Mouse (Mus musculus) forebrain, embryonic 11.5 days (tissue): Measurements from ENCODE around the gene Lamtor2. TPM values are rescaled to one million over a fixed set of nuclear protein-coding genes. Genes with fewer than 3 reads are reported as not detected.

ENCODE experiments used
- ATAC-seq: fragments of 200-750 bp; cut with Nextera tagmentation; replicated peaks from 2 replicates; pipeline ENCODE4 v1.8.0; 2017; ENCODE audit warnings: moderate TSS enrichment; ENCODE audit not compliant: low FRiP score
- DNase-seq: peaks from one replicate; pipeline ENCODE4 v3.0.0-alpha.2; 2017; ENCODE audit warnings: low spot score
- H3K27ac ChIP-seq: fragments of 300-500 bp; sonication (generic); 2 replicates; pipeline ENCODE4 v1.5.1; 2014; ENCODE audit warnings: low read depth, low read length
- H3K27me3 ChIP-seq: fragments of 300-500 bp; sonication (generic); 2 replicates; pipeline ENCODE4 v1.6.1; 2014; ENCODE audit warnings: mild to moderate bottlenecking, low read length, mixed read lengths; ENCODE audit not compliant: control insufficient read depth, insufficient read depth
- H3K36me3 ChIP-seq: fragments of 300-500 bp; sonication (generic); 2 replicates; pipeline ENCODE4 v1.6.1; 2014; ENCODE audit warnings: mild to moderate bottlenecking, low read length, moderate library complexity, mixed read lengths; ENCODE audit not compliant: control insufficient read depth, insufficient read depth
- H3K4me1 ChIP-seq: fragments of 300-500 bp; sonication (generic); replicated peaks from 2 replicates; pipeline ENCODE4 v1.6.1; 2014; ENCODE audit warnings: low read length, mixed read lengths; ENCODE audit not compliant: control insufficient read depth, insufficient read depth
- H3K4me2 ChIP-seq: fragments of 300-500 bp; sonication (generic); 2 replicates; pipeline ENCODE4 v1.6.1; 2014; ENCODE audit warnings: low read depth, mild to moderate bottlenecking, low read length, moderate library complexity, mixed read lengths; ENCODE audit not compliant: severe bottlenecking
- H3K4me3 ChIP-seq: fragments of 300-500 bp; sonication (generic); 2 replicates; pipeline ENCODE4 v1.5.1; 2014; ENCODE audit warnings: low read depth, low read length
- H3K9ac ChIP-seq: fragments of 300-500 bp; sonication (generic); 2 replicates; pipeline ENCODE4 v1.6.1; 2014; ENCODE audit warnings: low read length
- H3K9me3 ChIP-seq: fragments of 300-500 bp; sonication (generic); 2 replicates; pipeline ENCODE4 v1.6.1; 2016; ENCODE audit warnings: low read length, mixed read lengths; ENCODE audit not compliant: control insufficient read depth
- WGBS: fragments of 180-500 bp; shearing (Covaris S2); extraction: QIAGEN DNeasy Blood & Tissue Kit; methylation state at CpG from one replicate; pipeline ENCODE4 v1.1.7; 2014; 5-methylcytosine and 5-hydroxymethylcytosine counted together
- polyA plus RNA-seq: library from polyadenylated mRNA; unstranded; fragments of >200 nt; fragmentation: Nextera tagmentation; extraction: Ambion mirVana; gene quantifications from 2 replicates; pipeline ENCODE4 v1.2.1, GENCODE M21; 2014

Lamtor2 gene
- polyA plus RNA-seq, 1 experiment from 2014 or later: 89.3 TPM

- WGBS: 24% methylated on average over 16 of the region's 16 CpGs
- peaks cover 11% of the 10 kb centered on the region for H3K36me3 ChIP-seq
- peaks cover 6% of the 10 kb centered on the region; the same call in 1 of the 2 replicates for H3K4me1 ChIP-seq
- peak overlapping the region; percentile 38; the same call in 1 of the 2 replicates for H3K27ac ChIP-seq
- H3K9me3 ChIP-seq: no peaks in the 10 kb centered on the region
- H3K27me3 ChIP-seq: no peaks in the 10 kb centered on the region
- ATAC-seq: no peak
- H3K9ac ChIP-seq: peak overlapping the region; percentile 74
- no peak for DNase-seq
- H3K4me2 ChIP-seq: peak overlapping the region; percentile 83
- peak overlapping the region; percentile 84 for H3K4me3 ChIP-seq
Measured at GRCm38 (mm10) chr3:88552082-88552645, 710 bp downstream of the Lamtor2 start.

GRCm38 (mm10) chr3:88551586-88551985 is 1.3 kb downstream of the Lamtor2 start:
- Histone ChIP-seq H3K27ac (no peak overlapping the region), H3K9me3 (no peaks in the 10 kb centered on the region), H3K27me3 (no peaks in the 10 kb centered on the region), H3K9ac (no peak overlapping the region; the same call in 1 of the 2 replicates), H3K36me3 (peaks cover 8% of the 10 kb centered on the region; the same call in 1 of the 2 replicates), H3K4me1 (peaks cover 6% of the 10 kb centered on the region; the same call in 1 of the 2 replicates), H3K4me3 (peak overlapping the region; percentile 84), H3K4me2 (peak overlapping the region; percentile 83; the same call in 1 of the 2 replicates)
- no peak for ATAC-seq
- DNase-seq: peak; percentile 42
- 82% methylated on average over 4 of the region's 4 CpGs for WGBS

- Histone ChIP-seq H3K9me3 (no peaks in the 10 kb centered on the region), H3K4me1 (peaks cover 3% of the 10 kb centered on the region; the same call in 1 of the 2 replicates), H3K27ac (no peak within 1 kb of the TSS), H3K27me3 (no peaks in the 10 kb centered on the region), H3K4me3 (no peak within 1 kb of the TSS), H3K36me3 (no peaks in the 10 kb centered on the region), H3K9ac (no peak within 1 kb of the TSS), H3K4me2 (no peak within 1 kb of the TSS)
- no peak for DNase-seq
- no peak for ATAC-seq
- WGBS: 52% methylated on average over 18 of the region's 18 CpGs
Measured at GRCm38 (mm10) chr3:88548180-88548917, 4.5 kb downstream of the Lamtor2 start, which contains the start of gene Rab25. Gene Rab25 (minus strand): TSS chr3:88548300.

- Histone ChIP-seq H3K9me3 (no peaks in the 10 kb centered on the region), H3K36me3 (no peaks in the 10 kb centered on the region), H3K27me3 (no peaks in the 10 kb centered on the region), H3K4me1 (peaks cover 2% of the 10 kb centered on the region; the same call in 1 of the 2 replicates), H3K9ac (no peak overlapping the region), H3K4me2 (no peak overlapping the region), H3K27ac (no peak overlapping the region), H3K4me3 (no peak overlapping the region)
- no peak for ATAC-seq
- WGBS: 78% methylated on average over 6 of the region's 6 CpGs
- DNase-seq: peak; percentile 47
Measured at GRCm38 (mm10) chr3:88546674-88547418, 6.0 kb downstream of the Lamtor2 start.

GRCm38 (mm10) chr3:88544955-88545591 is 7.8 kb downstream of the Lamtor2 start:
- Histone ChIP-seq H3K27ac (no peak overlapping the region), H3K9me3 (no peaks in the 10 kb centered on the region), H3K27me3 (no peaks in the 10 kb centered on the region), H3K9ac (0 out of 2 replicates have a peak overlapping the region, but pooled peaks have one; percentile 27), H3K36me3 (peaks cover 3% of the 10 kb centered on the region; the same call in 1 of the 2 replicates), H3K4me3 (no peak overlapping the region), H3K4me2 (no peak overlapping the region), H3K4me1 (peaks cover 3% of the 10 kb centered on the region; the same call in 1 of the 2 replicates)
- no peak for DNase-seq
- ATAC-seq: no peak
- WGBS: 65% methylated on average over 20 of the region's 20 CpGs

GRCm38 (mm10) chr3:88544514-88544913 is 8.4 kb downstream of the Lamtor2 start:
- peaks cover 3% of the 10 kb centered on the region; the same call in 1 of the 2 replicates for H3K36me3 ChIP-seq
- H3K27ac ChIP-seq: no peak overlapping the region
- H3K9ac ChIP-seq: no peak overlapping the region
- 29% methylated on average over 5 of the region's 5 CpGs for WGBS
- no peak for ATAC-seq
- H3K4me1 ChIP-seq: peaks cover 7% of the 10 kb centered on the region; the same call in 1 of the 2 replicates
- no peaks in the 10 kb centered on the region for H3K9me3 ChIP-seq
- H3K27me3 ChIP-seq: no peaks in the 10 kb centered on the region
- no peak overlapping the region for H3K4me3 ChIP-seq
- H3K4me2 ChIP-seq: no peak overlapping the region
- peak; percentile 65 for DNase-seq

- WGBS: 78% methylated on average over 5 of the region's 5 CpGs
Measured at GRCm38 (mm10) chr3:88543651-88544410, 9.0 kb downstream of the Lamtor2 start.

More at GRCm38 (mm10) chr3:88543651-88544410, 9.0 kb downstream of the Lamtor2 start:
- H3K27me3 ChIP-seq: no peaks in the 10 kb centered on the region
- H3K27ac ChIP-seq: no peak overlapping the region
- H3K4me1 ChIP-seq: peaks cover 8% of the 10 kb centered on the region; the same call in 1 of the 2 replicates
- H3K36me3 ChIP-seq: peaks cover 3% of the 10 kb centered on the region; the same call in 1 of the 2 replicates
- no peak for DNase-seq
- no peak for ATAC-seq
- no peak overlapping the region for H3K4me3 ChIP-seq
- H3K9ac ChIP-seq: no peak overlapping the region
- H3K9me3 ChIP-seq: no peaks in the 10 kb centered on the region
- H3K4me2 ChIP-seq: no peak overlapping the region
